Mouse (Mus musculus) kidney, adult 8-10 months (tissue): Measurements from ENCODE around the gene Rab11fip3.

Experiments used
- DNase-seq, 2 experiments: peaks; one replicate each; pipeline ENCODE4 v3.0.0; 2022

Rab11fip3 gene

DNA sequence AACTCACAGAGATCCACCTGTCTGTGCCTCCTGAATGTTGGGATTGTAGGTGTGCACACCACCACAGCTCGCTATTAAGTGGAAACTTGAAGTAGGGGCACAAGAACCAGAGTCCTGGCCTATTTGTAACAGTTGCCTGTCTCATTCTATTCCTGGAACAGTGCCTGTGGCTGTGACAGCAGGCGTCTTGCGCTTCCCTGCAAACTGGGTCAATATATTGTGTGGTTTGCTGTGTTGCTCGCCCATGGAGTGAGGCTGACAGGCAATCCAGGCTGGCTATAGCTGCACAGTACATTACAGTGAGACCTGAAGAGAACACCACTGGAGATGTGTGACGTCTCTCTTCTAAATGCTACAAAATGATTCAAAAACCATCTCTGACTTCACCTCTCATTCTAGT, 37.8 kb downstream of the Rab11fip3 start:
- no peak for DNase-seq

DNA sequence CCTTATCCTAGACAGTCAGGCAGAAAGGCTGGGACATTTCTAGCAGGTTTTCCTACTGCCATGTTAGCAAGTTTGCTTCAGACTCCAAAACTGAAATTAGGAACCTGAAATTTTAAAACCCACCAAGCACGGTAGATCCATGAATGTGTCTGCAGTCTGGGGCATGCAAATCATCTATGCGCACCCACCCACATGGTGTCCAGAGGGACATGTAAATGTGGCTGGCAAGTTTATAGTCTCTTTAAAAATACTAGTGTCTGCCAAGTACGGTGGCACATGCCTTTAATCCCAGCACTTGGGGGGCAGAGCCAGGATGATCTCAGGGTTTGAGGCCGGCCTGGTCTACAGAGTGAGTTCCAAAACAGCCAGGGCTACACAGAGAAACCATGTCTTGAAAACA, 41.1 kb downstream of the Rab11fip3 start:
- DNase-seq: no peak

DNA sequence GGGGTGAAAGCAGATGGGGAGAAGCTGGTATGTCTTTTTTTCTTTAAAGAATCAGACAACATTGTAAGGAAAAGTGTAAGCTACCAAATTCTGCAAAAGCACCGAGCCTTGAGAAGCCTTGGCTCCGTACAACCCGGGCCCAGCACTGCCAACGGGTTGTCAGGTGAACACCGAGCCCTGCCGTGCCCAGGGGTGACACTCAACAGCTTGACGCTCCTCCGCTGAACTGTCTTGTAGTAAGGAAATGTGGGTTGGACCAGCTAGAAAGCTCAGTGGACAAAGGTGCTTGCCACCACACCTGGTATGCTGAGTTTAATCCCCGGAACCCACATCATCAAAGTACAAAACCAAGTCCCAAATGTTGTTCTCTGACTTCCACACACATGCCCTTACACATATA, 44.7 kb downstream of the Rab11fip3 start:
- peak in 1 of 2 experiments; percentile 39 for DNase-seq

DNA sequence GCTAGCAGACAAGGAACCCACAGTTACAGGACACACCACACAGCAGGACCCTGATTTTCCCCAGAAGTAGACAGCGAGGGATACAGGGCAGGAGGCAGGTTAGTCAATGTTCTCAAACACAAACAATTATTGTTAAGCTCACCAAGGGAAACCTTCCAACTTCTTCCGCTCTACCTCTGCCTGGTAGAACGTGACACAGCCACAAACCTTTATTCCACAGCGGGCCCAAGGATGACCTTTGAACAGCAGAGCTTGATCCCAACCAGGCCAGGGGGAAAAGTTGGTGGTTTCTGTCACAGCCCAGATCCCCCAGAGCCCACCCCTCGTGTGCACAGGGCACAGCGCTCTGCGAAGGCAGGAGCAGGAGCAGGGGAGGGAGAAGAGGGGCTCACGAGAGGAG, 45.4 kb downstream of the Rab11fip3 start:
- DNase-seq: peak; percentile 65 to 67

DNA sequence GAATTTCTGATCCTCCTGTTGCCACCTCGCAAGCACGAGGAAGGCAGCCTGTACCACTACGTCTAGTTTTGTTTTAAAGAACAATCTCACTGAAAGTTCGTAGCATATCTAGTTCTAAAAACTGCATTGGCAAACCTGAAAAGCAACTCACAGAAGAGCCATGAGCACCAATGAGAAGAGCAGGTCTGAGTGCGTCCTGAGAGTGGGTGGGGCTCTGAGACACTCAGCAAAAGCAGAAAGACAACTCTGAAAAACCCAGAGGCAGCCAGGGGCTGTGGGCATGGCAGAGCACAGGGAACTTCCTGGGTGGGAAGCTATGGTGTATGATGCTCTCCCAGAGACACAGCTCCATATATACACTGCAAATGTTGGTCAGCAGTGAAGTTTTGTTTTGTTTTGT, 46.2 kb downstream of the Rab11fip3 start:
- no peak for DNase-seq

DNA sequence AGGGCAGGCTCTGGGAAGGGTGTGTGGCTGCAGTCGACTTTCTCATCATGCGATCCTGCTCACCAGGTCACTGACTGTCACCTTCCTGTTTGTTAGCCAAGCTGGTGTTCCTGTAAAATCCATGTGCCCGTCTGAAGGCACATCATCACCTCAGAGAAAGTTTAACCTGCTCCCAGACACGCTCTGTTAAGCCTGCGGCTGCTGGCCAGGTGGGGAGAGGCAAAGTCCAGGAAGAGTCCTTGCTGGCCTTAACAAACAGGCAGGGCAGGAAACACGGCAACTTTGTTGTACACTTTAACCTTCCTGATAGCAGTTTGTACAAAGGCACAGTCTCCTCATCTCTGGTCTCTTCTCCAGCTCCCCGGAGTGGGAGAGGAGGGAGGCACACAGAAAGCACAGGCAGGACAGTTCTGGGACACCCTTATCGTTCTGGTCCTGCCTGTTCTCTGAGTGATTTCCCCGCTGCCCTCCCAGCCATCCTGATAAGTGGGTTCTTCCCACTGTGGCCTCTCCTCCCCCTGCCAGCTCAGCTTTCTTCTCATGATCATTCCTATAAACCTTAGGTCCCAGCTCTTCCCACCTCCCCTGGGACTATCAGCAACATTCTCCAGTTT, 47.5 kb downstream of the Rab11fip3 start:
- DNase-seq: peak; percentile 91 to 93

DNA sequence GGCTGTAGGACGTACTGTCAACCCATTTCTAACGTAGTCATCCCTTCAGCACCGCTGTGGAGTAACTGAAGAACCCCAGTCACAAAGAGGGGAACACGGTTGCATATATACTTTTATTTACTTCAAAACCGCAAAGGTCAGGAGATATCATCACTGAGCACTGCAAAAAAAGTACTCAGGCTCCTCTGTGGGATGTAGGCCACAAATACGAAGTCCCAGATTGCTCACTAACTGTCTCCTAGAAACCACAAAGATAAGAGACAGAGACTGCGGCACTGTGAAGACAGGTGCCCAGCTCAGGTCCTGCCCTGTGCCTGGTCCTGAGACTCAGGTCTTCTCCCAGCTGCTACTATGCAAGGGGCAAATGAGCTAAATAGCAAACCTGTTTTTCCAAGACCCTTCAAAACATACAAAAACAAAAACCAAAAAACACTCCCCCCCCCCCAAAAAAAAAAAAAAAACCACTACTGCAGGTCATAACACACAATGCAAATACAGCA, 48.5 kb downstream of the Rab11fip3 start:
- DNase-seq: no peak

DNA sequence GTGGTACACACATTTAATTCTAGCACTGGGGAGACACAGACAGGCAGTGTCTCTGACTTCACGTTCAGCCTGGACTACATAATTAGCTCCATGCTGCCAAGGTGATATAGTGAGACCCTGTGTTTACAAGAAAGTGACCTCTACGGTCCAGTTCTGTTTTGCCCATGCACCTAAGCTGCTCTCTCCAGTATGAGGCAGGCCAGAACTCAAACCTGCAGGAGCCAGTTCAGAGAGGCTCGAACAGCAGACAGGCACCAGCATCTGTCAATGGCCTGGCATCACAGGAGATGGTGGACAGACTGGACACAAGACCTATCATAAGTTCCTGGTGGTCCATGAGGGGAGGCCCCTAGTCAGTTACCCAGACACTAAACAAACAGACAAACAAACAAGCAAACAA, 51.0 kb downstream of the Rab11fip3 start:
- DNase-seq: peak in 1 of 2 experiments; percentile 36

DNA sequence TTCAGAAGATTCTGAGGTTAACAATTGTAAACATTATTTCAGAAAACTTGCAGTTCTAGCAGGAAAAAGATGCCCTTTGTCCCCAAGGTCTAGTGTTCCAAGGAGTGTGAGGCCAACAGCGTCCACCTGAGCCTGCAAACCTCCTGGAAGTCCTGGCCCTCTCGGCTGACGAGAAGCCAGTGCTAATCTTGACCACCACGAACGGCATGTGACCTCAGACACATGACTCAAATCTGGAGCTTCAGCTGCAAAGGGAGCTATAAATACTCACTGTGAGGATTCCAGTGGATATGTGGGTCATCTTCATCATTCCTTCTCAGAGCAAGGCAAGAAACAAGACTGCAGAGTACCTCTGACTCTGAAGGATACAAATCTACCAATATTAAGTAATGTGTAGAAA, 51.4 kb downstream of the Rab11fip3 start:
- peak; percentile 90 to 91 for DNase-seq

DNA sequence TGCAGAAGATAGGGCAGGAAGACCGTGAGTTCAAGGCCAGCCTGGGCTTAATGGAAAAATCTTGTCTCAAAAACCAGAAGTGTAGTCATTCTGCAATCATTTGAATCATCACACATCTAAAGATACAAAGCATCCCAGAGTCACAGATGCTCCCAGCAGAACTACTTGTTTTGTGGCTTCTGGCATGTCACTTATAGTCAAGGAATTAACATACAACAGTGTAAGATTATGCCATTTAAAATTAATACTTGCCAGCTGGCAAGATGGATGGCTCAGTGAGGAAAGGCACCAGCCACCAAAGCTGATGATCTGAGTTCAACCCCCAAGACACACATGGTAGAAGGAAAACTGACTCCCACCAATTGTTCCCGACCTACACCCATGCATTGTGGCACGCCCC, 52.3 kb downstream of the Rab11fip3 start:
- DNase-seq: no peak

DNA sequence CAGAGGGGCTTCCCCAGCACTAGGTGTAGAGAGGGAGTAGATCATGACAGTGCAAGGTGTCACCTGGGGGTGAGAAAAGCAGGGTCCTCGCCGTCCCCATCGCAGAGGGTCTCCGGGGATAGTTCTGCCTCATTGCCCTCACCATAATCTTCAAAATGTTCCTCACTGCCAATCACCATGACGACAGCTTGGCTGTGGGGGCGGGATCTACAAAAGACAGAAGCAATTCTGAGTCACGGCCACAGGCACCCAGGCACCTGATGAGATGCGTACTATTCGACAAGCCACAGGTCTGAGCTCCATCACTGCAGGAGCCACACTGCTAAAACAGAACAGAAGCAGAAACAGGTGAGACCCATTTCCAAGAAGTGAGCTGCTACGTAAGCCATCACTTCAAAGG, 55.6 kb downstream of the Rab11fip3 start:
- no peak for DNase-seq

DNA sequence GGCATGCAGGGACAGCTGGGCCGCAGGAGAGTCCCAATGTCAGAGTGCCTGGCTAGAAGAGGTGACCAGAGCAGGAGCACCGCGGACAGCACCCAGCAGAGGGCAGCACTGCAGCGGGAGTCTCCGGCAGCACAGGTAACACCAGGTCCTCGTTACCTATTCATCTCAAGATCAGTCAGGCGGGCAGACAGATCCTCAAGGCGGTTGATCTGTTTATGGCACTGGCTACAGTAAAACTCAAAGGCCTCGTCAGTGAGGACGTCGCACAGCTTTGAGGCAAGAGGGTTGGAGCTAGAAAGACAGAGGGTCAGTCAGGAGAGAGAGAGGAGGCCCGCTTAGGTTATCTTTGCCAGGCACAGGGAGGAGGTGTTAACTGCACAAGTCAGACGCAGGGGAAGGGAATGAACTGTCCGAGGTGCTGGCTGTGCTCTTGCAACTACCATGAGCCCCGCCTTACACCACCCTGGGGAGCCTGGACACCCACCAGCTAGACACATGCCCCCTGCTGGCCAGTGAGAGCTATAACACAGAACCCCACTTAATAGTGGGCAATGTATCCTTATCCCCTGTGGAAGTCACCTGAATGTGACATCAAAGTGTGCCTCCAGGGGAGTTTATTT, 57.4 kb downstream of the Rab11fip3 start:
- DNase-seq: peak; percentile 82 to 88

DNA sequence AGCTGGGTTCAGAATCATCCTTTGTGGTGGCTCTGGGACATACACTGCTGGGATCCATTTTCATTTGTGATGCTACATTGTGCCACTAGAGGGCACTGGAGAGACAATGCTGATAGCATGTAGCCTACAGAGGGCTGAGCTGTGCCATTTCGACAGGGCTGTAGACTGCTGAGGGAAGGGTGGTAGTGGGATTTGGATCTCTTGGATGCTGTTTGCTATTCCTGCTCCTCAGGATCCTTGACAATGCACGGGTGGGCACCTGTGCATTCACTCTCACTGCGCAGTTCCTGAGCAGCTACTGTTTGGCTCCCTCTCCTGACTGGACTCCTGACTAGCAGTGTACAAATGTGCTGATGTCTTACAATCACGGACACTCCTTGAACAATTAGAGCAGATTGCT, 59.8 kb downstream of the Rab11fip3 start:
- peak; percentile 59 to 81 for DNase-seq

DNA sequence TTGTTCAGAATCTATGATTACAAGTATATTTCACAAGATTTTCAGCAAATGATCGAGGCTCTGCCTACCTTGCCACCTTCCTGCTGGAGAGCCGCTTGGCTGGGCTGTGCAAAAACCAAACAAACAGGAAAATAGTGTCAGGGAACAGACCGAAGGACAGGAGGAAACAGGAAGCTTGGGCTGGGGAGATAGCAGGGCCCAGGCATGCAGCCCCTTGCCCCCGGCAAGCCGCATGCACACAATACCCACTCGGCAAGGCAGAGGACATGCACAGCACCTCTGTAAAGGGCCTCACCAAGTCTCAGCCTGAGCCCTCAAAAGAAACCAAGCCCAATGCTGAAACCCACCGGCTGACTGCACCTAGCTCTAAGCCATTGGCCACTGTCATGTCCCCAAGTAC, 60.6 kb downstream of the Rab11fip3 start:
- no peak for DNase-seq

DNA sequence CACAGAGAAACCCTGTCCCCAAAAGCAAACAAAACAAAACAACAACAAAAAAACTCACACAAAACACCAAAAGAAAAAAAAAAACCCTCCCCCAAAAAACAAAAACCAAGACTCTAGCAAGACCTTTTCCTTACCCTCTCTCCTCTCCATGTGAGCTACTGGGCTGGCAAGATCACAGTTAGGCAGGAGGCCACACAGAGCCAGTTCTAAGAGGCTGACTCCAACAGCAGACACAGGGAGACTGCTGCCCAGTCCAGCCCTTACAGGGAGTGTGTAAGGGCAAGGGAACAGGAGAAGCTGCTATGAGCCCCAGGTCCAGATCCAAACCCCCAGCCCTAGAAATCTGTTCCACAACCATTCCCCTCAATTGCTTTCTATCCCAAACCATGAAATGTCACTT, 61.0 kb downstream of the Rab11fip3 start:
- DNase-seq: no peak

DNA sequence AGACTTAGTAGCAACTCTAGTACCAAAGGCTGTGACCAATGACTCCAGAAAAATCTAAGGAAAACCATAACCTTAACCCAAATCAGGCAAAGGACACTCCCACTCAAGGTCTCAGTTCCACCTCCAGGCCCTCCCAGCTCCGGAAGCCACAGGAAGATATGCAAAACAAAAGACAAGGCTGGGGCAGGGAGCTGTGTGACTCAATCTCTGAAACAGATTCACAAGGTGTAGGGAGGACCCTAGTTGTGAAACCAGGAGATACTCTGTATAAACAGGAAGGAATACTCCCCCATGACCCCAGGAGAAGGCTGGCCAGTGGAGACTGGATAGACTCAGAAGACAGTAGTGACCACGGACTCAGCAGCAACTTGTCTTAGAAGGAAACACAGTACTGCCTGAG, 61.7 kb downstream of the Rab11fip3 start:
- no peak for DNase-seq

DNA sequence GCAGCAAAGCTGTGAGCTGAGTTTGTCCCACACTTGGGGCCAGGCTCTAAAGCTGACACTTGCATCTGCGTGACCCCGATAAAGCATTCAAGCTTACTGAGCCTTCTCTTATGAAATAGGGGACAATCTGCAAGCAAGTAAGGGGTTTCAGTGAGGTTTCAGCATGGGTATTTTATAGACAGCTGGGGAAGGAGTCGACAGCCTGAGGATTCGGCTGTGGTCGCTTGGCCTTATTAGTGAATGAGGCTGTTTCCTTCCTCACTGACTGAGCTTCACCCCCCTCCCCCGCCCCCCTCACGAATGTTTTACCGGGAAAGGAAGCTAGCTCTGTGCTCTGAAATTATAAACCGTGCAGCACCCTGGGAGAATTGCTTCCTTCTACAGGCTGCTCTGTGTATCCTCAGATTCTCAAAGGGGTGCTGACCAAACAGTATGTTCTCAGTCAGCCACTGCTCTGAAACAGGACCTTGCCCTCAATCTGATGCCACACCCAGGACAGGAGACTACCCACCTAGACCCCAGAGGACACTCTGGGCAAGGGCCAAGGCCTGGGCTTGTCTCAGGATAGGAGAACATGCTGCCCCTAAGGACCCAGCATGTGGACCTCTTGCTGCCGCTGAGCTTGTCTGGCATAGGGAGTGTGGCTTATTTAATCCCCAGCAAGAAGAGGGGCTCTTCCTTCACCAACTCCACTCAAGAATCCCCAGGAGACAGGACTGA, 63.5 kb downstream of the Rab11fip3 start:
- DNase-seq: peak in 1 of 2 experiments; percentile 47

DNA sequence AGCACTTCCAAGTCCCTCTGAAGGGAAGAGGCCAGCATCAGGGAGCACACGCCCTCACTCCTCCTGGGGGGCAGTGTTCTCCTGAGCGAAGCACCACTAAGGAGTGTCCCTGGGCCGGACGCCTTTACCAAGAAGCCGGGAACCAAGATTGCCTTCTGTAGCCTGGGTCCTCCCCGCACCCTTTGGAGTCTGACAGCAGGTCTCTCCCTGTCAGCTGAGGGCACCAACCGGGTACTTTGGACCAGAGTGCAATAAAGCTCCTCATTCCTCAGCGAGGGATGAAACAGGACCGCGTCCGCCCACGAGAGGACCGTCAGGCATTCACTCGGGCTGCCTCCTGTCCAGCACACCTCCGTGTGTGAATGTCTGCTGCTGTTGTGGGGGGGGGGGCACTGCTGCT, 64.6 kb downstream of the Rab11fip3 start:
- peak; percentile 59 to 69 for DNase-seq

DNA sequence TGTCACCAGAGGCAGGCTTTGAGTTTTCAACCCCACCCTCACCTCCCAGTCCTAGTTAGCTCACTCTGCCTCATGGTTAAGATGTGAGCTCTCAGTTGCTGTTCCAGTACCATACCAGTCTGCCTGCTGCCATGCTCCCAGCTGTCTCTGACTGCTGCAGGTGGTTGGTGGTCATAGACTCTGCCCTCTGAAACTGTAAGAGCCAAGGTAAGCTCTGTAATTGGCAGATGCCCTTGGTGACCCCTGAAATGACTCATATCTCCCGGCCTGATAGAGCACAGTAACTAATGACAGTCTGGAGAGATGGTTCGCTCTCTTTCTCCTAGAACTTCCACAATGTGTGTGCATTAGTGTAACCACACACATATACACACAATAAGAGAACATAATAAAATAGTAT, 65.5 kb downstream of the Rab11fip3 start:
- DNase-seq: no peak

DNA sequence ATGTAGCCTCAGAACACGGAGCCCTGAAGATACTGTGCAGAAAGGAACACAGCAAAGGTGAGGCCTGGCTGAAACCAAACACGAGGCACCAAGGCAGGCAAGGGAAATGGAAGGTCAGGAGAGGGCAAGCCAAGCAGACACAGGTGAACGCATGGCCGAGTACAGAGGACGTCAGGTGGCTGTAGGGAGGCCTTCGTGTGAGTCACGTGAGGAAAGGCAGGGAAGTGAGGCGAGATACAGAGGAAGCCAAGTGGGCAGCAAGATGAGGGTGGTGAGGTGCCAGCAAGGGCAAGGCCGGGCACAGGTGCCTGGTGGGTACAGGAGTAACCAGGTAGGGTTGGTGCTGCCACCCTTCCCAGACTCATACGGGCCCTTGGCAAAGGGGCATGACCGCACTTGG, 70.9 kb downstream of the Rab11fip3 start:
- no peak for DNase-seq

DNA sequence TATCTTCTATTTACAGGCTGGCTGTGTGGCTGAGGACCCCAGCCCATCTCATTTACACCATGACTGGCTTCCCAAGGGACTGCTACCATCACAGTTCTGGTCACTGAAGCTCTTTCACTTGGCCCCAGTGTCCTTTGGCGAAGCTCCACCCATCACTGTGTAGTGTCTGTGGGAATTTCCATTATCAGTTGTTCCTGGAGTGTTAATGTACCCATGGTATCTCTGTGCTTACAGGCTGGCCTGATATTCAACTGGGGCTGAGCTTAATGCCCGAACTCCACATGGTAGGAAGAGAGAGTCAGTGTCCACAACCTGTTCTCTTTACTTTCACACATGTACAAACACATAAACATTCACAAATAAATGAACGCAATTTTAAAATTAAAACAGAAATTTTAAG, 75.9 kb downstream of the Rab11fip3 start:
- DNase-seq: no peak

DNA sequence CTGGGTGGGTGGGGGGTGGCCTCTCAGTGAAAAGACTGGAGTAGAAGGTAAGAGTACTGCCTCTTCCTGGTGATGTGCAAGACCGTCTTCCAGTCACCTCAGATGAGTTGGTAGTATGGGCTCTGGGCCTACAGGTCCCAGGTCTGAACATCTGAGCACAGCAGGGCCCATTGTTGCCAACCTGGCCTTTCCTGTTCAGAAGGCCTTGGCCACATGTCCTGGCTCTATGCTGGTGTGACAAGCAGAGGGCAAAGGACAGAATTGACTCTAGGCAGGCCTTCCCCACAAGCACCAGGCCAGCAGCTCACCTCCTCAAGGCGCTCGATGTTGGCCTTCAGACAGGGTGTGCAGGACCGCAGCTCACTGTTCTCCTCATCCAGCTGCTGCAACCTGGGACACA, 77.1 kb downstream of the Rab11fip3 start:
- DNase-seq: no peak

DNA sequence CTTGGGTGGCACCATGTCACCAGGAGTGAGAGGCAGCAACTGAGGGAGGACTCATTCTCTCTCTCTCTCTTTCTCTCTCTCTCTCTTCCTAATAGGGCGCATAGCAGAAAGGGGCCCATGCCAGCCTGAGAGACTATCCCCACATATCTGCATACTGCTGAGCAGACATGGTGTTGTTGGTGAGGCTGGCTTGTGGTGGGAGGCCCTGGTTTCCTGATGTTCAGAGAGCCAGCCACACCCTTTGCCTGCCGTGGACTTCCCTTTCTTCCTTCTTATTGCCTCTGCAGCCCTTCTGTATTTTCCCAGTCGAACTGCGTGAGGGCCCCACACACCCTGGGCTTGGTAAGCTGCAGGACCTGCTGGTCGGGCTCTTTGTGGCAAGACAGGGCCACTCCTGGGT, 79.0 kb downstream of the Rab11fip3 start:
- DNase-seq: no peak
